ENCODE assay signal across 7 mouse cellular contexts in genomic region chr3:127225167-127225798, GRCm38 (mm10).
DNase-seq lines count a peak whose midpoint lies in the region; ATAC-seq lines count a peak whose summit lies in the region.

No protein-coding gene starts in this region.

- H3K4me1 ChIP-seq in neural tube, embryonic 11.5 days (ENCODE audit: control insufficient read depth, insufficient read depth, low read length), result peaks cover 13% of the 10 kb centered on the region
- peaks cover 16% of the 10 kb centered on the region for H3K4me1 ChIP-seq in embryonic facial prominence, embryonic 13.5 days
- peaks cover 6% of the 10 kb centered on the region; the same call in 1 of the 2 replicates for H3K4me1 ChIP-seq in limb, embryonic 11.5 days (ENCODE audit: control insufficient read depth, insufficient read depth, low read length)

- peak overlapping the region; percentile 58 for H3K4me2 ChIP-seq in neural tube, embryonic 11.5 days (ENCODE audit: low read depth)
- peak overlapping the region; percentile 70 for H3K4me2 ChIP-seq in embryonic facial prominence, embryonic 13.5 days
- peak overlapping the region; percentile 50 for H3K4me2 ChIP-seq in limb, embryonic 11.5 days (ENCODE audit: low read depth, severe bottlenecking)

- H3K4me3 ChIP-seq in neural tube, embryonic 11.5 days (ENCODE audit: low read depth, low read length), result peak overlapping the region; percentile 43
- peak overlapping the region; percentile 37 for H3K4me3 ChIP-seq in embryonic facial prominence, embryonic 13.5 days
- H3K4me3 ChIP-seq in limb, embryonic 11.5 days (ENCODE audit: low read depth, low read length), result no peak overlapping the region; the same call in 1 of the 2 replicates

- H3K27me3 ChIP-seq in neural tube, embryonic 11.5 days (ENCODE audit: control insufficient read depth, insufficient read depth, low read length), result no peaks in the 10 kb centered on the region
- H3K27me3 ChIP-seq in embryonic facial prominence, embryonic 13.5 days, result no peaks in the 10 kb centered on the region
- H3K27me3 ChIP-seq in limb, embryonic 11.5 days (ENCODE audit: control insufficient read depth, insufficient read depth, low read length), result no peaks in the 10 kb centered on the region

- no peaks in the 10 kb centered on the region for H3K36me3 ChIP-seq in neural tube, embryonic 11.5 days (ENCODE audit: control insufficient read depth, insufficient read depth, low read length)
- no peaks in the 10 kb centered on the region for H3K36me3 ChIP-seq in embryonic facial prominence, embryonic 13.5 days
- H3K36me3 ChIP-seq in limb, embryonic 11.5 days (ENCODE audit: control insufficient read depth, insufficient read depth, low read length), result no peaks in the 10 kb centered on the region

- no peak for DNase-seq in neural tube, embryonic 11.5 days (ENCODE audit: low spot score)
- no peak for DNase-seq in neural tube, embryonic 10.5 days (ENCODE audit: extremely low spot score, low spot score)
- no peak for DNase-seq in limb, embryonic 11.5 days (ENCODE audit: low spot score)
- DNase-seq in right cerebral cortex, postnatal 4 days, result peak; percentile 51
- no peak for DNase-seq in adrenal gland, postnatal 14 days

- ATAC-seq in neural tube, embryonic 11.5 days (ENCODE audit: insufficient read depth, low FRiP score, low TSS enrichment), result peak; percentile 70
- ATAC-seq in embryonic facial prominence, embryonic 13.5 days (ENCODE audit: insufficient number of reproducible peaks, insufficient read depth, low FRiP score, low TSS enrichment, low read depth), result no peak
- ATAC-seq in limb, embryonic 11.5 days (ENCODE audit: insufficient number of reproducible peaks, low FRiP score, low TSS enrichment, low read depth), result peak; percentile 37
- no peak for ATAC-seq in megakaryocyte progenitor cell, adult 5-6 weeks (replicated peaks; ENCODE audit: poor library complexity)

- no peaks in the 10 kb centered on the region for H3K9me3 ChIP-seq in neural tube, embryonic 11.5 days (ENCODE audit: control insufficient read depth, low read length)
- H3K9me3 ChIP-seq in embryonic facial prominence, embryonic 13.5 days, result no peaks in the 10 kb centered on the region
- no peaks in the 10 kb centered on the region for H3K9me3 ChIP-seq in limb, embryonic 11.5 days (ENCODE audit: control insufficient read depth, low read length)

- WGBS in neural tube, embryonic 11.5 days, result 7% methylated on average over 16 of the region's 16 CpGs
- 19% methylated on average over 16 of the region's 16 CpGs for WGBS in embryonic facial prominence, embryonic 13.5 days
- WGBS in limb, embryonic 11.5 days, result 18% methylated on average over 16 of the region's 16 CpGs

- H3K27ac ChIP-seq in neural tube, embryonic 11.5 days (ENCODE audit: low read depth, low read length), result peak overlapping the region; percentile 51
- H3K27ac ChIP-seq in embryonic facial prominence, embryonic 13.5 days, result no peak overlapping the region
- no peak overlapping the region for H3K27ac ChIP-seq in limb, embryonic 11.5 days (replicated peaks; ENCODE audit: low read depth, low read length)

- H3K9ac ChIP-seq in neural tube, embryonic 11.5 days (ENCODE audit: low read length), result peak overlapping the region; percentile 52
- 0 out of 2 replicates have a peak overlapping the region, but pooled peaks have one; percentile 32 for H3K9ac ChIP-seq in embryonic facial prominence, embryonic 13.5 days
- no peak overlapping the region for H3K9ac ChIP-seq in limb, embryonic 11.5 days (ENCODE audit: low read length)

Comparison
In these comparisons a context has a peak if more than half of its experiments do, and no peak if none do; other contexts are left out.
1. ATAC-seq: peak in neural tube, embryonic 11.5 days (single experiment) and limb, embryonic 11.5 days (single experiment); none in embryonic facial prominence, embryonic 13.5 days (single experiment) and megakaryocyte progenitor cell, adult 5-6 weeks (single experiment).
2. Peak in every context shown above with its lines, with median percentiles within 50 percentile points of each other: H3K4me2 ChIP-seq.